Mouse (Mus musculus) limb, embryonic 12.5 days (tissue): Measurements from ENCODE around the gene Car7. TPM values are rescaled to one million over a fixed set of nuclear protein-coding genes. Genes with fewer than 3 reads are reported as not detected.
A peak's percentile ranks its signal among the peaks of the same experiment; 100 is the strongest.
"Not testable (repeated sequence)": the region's sequence is repeated elsewhere in the genome, so short reads cannot be mapped to it uniquely, and the experiment has no call there.

Experiments used
- ATAC-seq: fragments of 200-750 bp; cut with Nextera tagmentation; 2 replicates; pipeline ENCODE4 v1.8.0; 2017; ENCODE audit warnings: low read depth, moderate TSS enrichment; ENCODE audit not compliant: insufficient number of reproducible peaks, insufficient read depth, low FRiP score, low TSS enrichment
- H3K27ac ChIP-seq: fragments of 300-500 bp; sonication (generic); 2 replicates; pipeline ENCODE4 v1.5.1; 2016; ENCODE audit warnings: mild to moderate bottlenecking, moderate library complexity
- H3K27me3 ChIP-seq: fragments of 300-500 bp; sonication (generic); 2 replicates; pipeline ENCODE4 v1.6.1; 2016; ENCODE audit warnings: mild to moderate bottlenecking, moderate library complexity
- H3K36me3 ChIP-seq: fragments of 300-500 bp; sonication (generic); 2 replicates; pipeline ENCODE4 v1.6.1; 2016; ENCODE audit warnings: mild to moderate bottlenecking, moderate library complexity
- H3K4me1 ChIP-seq: fragments of 300-500 bp; sonication (generic); replicated peaks from 2 replicates; pipeline ENCODE4 v1.6.1; 2016
- H3K4me2 ChIP-seq: fragments of 300-500 bp; sonication (generic); 2 replicates; pipeline ENCODE4 v1.6.1; 2016; ENCODE audit warnings: mild to moderate bottlenecking, moderate library complexity
- H3K4me3 ChIP-seq: fragments of 300-500 bp; sonication (generic); replicated peaks from 2 replicates; pipeline ENCODE4 v1.5.1; 2016; ENCODE audit warnings: mild to moderate bottlenecking
- H3K9ac ChIP-seq: fragments of 300-500 bp; sonication (generic); replicated peaks from 2 replicates; pipeline ENCODE4 v1.6.1; 2016; ENCODE audit warnings: mild to moderate bottlenecking, moderate library complexity
- H3K9me3 ChIP-seq: fragments of 300-500 bp; sonication (generic); 2 replicates; pipeline ENCODE4 v1.6.1; 2016; ENCODE audit warnings: mild to moderate bottlenecking, moderate library complexity
- WGBS: fragments of 180-500 bp; shearing (Covaris S2); methylation state at CpG from one replicate; pipeline ENCODE4 v1.1.7; 2016; 5-methylcytosine and 5-hydroxymethylcytosine counted together
- polyA plus RNA-seq: library from polyadenylated mRNA; unstranded; fragments of >200 nt; fragmentation: Nextera tagmentation; extraction: Ambion mirVana; gene quantifications from 2 replicates; pipeline ENCODE4 v1.2.1, GENCODE M21; 2016

The Car7 gene
- polyA plus RNA-seq, 1 experiment from 2014 or later, result 1.5 TPM

GRCm38 (mm10) chr8:104569559-104569958 lies 35.1 kb downstream of the Car7 start:
- Histone ChIP-seq H3K27ac (no peak overlapping the region), H3K36me3 (no peaks in the 10 kb centered on the region), H3K27me3 (peaks cover 3% of the 10 kb centered on the region; the same call in 1 of the 2 replicates), H3K4me1 (0 out of 2 replicates have a peak, but pooled peaks cover 3% of the 10 kb centered on the region), H3K9me3 (no peaks in the 10 kb centered on the region), H3K4me3 (no peak overlapping the region), H3K9ac (no peak overlapping the region), H3K4me2 (no peak overlapping the region)
- no peak for ATAC-seq
- 52% methylated on average over 1 of the region's 1 CpGs for WGBS

GRCm38 (mm10) chr8:104570436-104571343 lies 36.2 kb downstream of the Car7 start:
- 8% methylated on average over 26 of the region's 26 CpGs for WGBS
- peak overlapping the region; percentile 38 for H3K4me3 ChIP-seq
- no peak; the same call in 1 of the 2 replicates for ATAC-seq
- H3K9me3 ChIP-seq, result no peaks in the 10 kb centered on the region
- peak overlapping the region; percentile 74 for H3K4me2 ChIP-seq
- peaks cover 3% of the 10 kb centered on the region; the same call in 1 of the 2 replicates for H3K27me3 ChIP-seq
- H3K36me3 ChIP-seq, result no peaks in the 10 kb centered on the region
- no peak overlapping the region for H3K27ac ChIP-seq
- H3K4me1 ChIP-seq, result 0 out of 2 replicates have a peak, but pooled peaks cover 3% of the 10 kb centered on the region
- H3K9ac ChIP-seq, result 0 out of 2 replicates have a peak overlapping the region, but pooled peaks have one; percentile 45

GRCm38 (mm10) chr8:104576820-104577219 lies 42.3 kb downstream of the Car7 start:
- Histone ChIP-seq H3K4me3 (no peak overlapping the region), H3K27me3 (no peaks in the 10 kb centered on the region), H3K9ac (no peak overlapping the region), H3K36me3 (no peaks in the 10 kb centered on the region), H3K27ac (no peak overlapping the region), H3K9me3 (no peaks in the 10 kb centered on the region), H3K4me1 (no peaks in the 10 kb centered on the region), H3K4me2 (no peak overlapping the region)
- WGBS, result 84% methylated on average over 3 of the region's 3 CpGs
- no peak for ATAC-seq

GRCm38 (mm10) chr8:104577606-104578005 lies 43.1 kb downstream of the Car7 start:
- not testable (repeated sequence) for H3K36me3 ChIP-seq, H3K9ac ChIP-seq, H3K4me2 ChIP-seq, H3K27me3 ChIP-seq, H3K27ac ChIP-seq, H3K9me3 ChIP-seq, H3K4me3 ChIP-seq, H3K4me1 ChIP-seq, ATAC-seq
- WGBS, result 85% methylated on average over 17 of the region's 17 CpGs

- WGBS, result 50% methylated on average over 1 of the region's 1 CpGs
- H3K4me3 ChIP-seq, result no peak overlapping the region
Measured at GRCm38 (mm10) chr8:104584522-104584921, 50.0 kb downstream of the Car7 start.

GRCm38 (mm10) chr8:104590284-104590683 lies 55.8 kb downstream of the Car7 start:
- 92% methylated on average over 3 of the region's 3 CpGs for WGBS
- Histone ChIP-seq H3K36me3 (peaks cover 18% of the 10 kb centered on the region), H3K9ac (no peak overlapping the region), H3K4me2 (no peak overlapping the region), H3K4me1 (peaks cover 13% of the 10 kb centered on the region), H3K4me3 (no peak overlapping the region), H3K27me3 (no peaks in the 10 kb centered on the region), H3K27ac (no peak overlapping the region), H3K9me3 (no peaks in the 10 kb centered on the region)
- ATAC-seq, result no peak

More at GRCm38 (mm10) chr8:104584522-104584921, 50.0 kb downstream of the Car7 start:
- Histone ChIP-seq H3K27me3 (no peaks in the 10 kb centered on the region), H3K4me1 (no peaks in the 10 kb centered on the region), H3K9ac (no peak overlapping the region), H3K36me3 (no peaks in the 10 kb centered on the region), H3K9me3 (peaks cover 13% of the 10 kb centered on the region), H3K27ac (no peak overlapping the region), H3K4me2 (no peak overlapping the region)
- no peak for ATAC-seq

- H3K9me3 ChIP-seq, result no peaks in the 10 kb centered on the region
- H3K27me3 ChIP-seq, result no peaks in the 10 kb centered on the region
- H3K27ac ChIP-seq, result peak within 1 kb of the TSS; percentile 81
- peak; percentile 96 for ATAC-seq
- peak within 1 kb of the TSS; percentile 63 for H3K9ac ChIP-seq
- H3K4me1 ChIP-seq, result peaks cover 13% of the 10 kb centered on the region
- H3K4me3 ChIP-seq, result peak within 1 kb of the TSS; percentile 64
- H3K36me3 ChIP-seq, result peaks cover 28% of the 10 kb centered on the region
- WGBS, result under 1% methylated on average over 44 of the region's 44 CpGs
- H3K4me2 ChIP-seq, result peak within 1 kb of the TSS; percentile 82
Measured at GRCm38 (mm10) chr8:104591133-104591834, 56.8 kb downstream of the Car7 start, which contains the start of gene Pdp2. Gene Pdp2 (plus strand): TSS chr8:104591451.

- WGBS, result 2% methylated on average over 9 of the region's 9 CpGs
- no peaks in the 10 kb centered on the region for H3K27me3 ChIP-seq
- peaks cover 34% of the 10 kb centered on the region for H3K36me3 ChIP-seq
- H3K27ac ChIP-seq, result peak overlapping the region; percentile 81; the same call in 1 of the 2 replicates
- H3K4me1 ChIP-seq, result peaks cover 13% of the 10 kb centered on the region
- H3K9me3 ChIP-seq, result no peaks in the 10 kb centered on the region
- ATAC-seq, result no peak
- peak overlapping the region; percentile 63 for H3K9ac ChIP-seq
- H3K4me2 ChIP-seq, result peak overlapping the region; percentile 82
- peak overlapping the region; percentile 64 for H3K4me3 ChIP-seq
Measured at GRCm38 (mm10) chr8:104591856-104592255, 57.4 kb downstream of the Car7 start.

- H3K4me3 ChIP-seq, result peak overlapping the region; percentile 64; the same call in 1 of the 2 replicates
- ATAC-seq, result no peak
- H3K4me2 ChIP-seq, result peak overlapping the region; percentile 82
- peaks cover 13% of the 10 kb centered on the region for H3K4me1 ChIP-seq
- H3K27me3 ChIP-seq, result no peaks in the 10 kb centered on the region
- no peaks in the 10 kb centered on the region for H3K9me3 ChIP-seq
- no peak overlapping the region for H3K9ac ChIP-seq
- H3K27ac ChIP-seq, result no peak overlapping the region
- H3K36me3 ChIP-seq, result peaks cover 39% of the 10 kb centered on the region
- 65% methylated on average over 6 of the region's 6 CpGs for WGBS
Measured at GRCm38 (mm10) chr8:104592566-104592965, 58.1 kb downstream of the Car7 start.

- Histone ChIP-seq H3K9me3 (no peaks in the 10 kb centered on the region), H3K36me3 (peaks cover 39% of the 10 kb centered on the region), H3K9ac (no peak overlapping the region), H3K27ac (no peak overlapping the region), H3K4me2 (no peak overlapping the region), H3K4me1 (peaks cover 13% of the 10 kb centered on the region), H3K27me3 (no peaks in the 10 kb centered on the region), H3K4me3 (no peak overlapping the region)
- no peak for ATAC-seq
- WGBS, result 92% methylated on average over 31 of the region's 31 CpGs
Measured at GRCm38 (mm10) chr8:104593536-104594325, 59.2 kb downstream of the Car7 start.
